Mouse (Mus musculus): Measurements from ENCODE around the gene Dlx5. TPM values are rescaled to one million over a fixed set of nuclear protein-coding genes. Genes with fewer than 3 reads are reported as not detected.

Gene Dlx5
- total and polyA plus RNA-seq, 3 experiments, result not detected

- no peaks in the 10 kb centered on the region for H3K36me3 ChIP-seq (replicated peaks in 1 of 2; ENCODE audit: control insufficient read depth in 1 of 2, insufficient read depth in 1 of 2, low read length in 1 of 2)
- H3K27me3 ChIP-seq (replicated peaks), result no peaks in the 10 kb centered on the region
- no peak for TF ChIP-seq CTCF (conservative IDR thresholded peaks at IDR 0.05 in 1 of 2, IDR thresholded peaks at IDR 0.05 in 1 of 2; ENCODE audit: low read depth in 2 of 2, low read length in 2 of 2)
- TF ChIP-seq NELFE (IDR thresholded peaks at IDR 0.05; ENCODE audit: low read depth, low read length), result no peak
- no peak for TF ChIP-seq HCFC1 (IDR thresholded peaks at IDR 0.05; ENCODE audit: low read depth, low read length)
- no peak for TF ChIP-seq BHLHE40 (IDR thresholded peaks at IDR 0.05; ENCODE audit: low read depth, low read length)
- TF ChIP-seq TBP (conservative IDR thresholded peaks at IDR 0.05; ENCODE audit: low read depth, low read length), result no peak
- no peak overlapping the region for H3K4me3 ChIP-seq (replicated peaks in 1 of 3; ENCODE audit: low read depth in 2 of 3, low read length in 2 of 3, poor library complexity in 1 of 3)
- H3K9ac ChIP-seq (ENCODE audit: insufficient read depth, low read depth), result no peak overlapping the region
- no peaks in the 10 kb centered on the region for H3K79me2 ChIP-seq (replicated peaks; ENCODE audit: control insufficient read depth, extremely low read depth, insufficient read depth, poor library complexity, severe bottlenecking)
- no peak overlapping the region for H3K4me2 ChIP-seq (ENCODE audit: insufficient read depth, low read depth, poor library complexity, severe bottlenecking)
- in situ Hi-C loops (cut with MboI; ENCODE audit: low pct_ligation_motif_present, low pct_unique_long_range_greater_than_20kb, low sequenced_read_pairs), result loop anchor here (25.0 kb wide), 1 partner anchor 731 kb away; no protein-coding TSS in a partner anchor
- DNase-seq (ENCODE audit: extremely low read depth), result no peak
- H3K9me3 ChIP-seq (replicated peaks; ENCODE audit: low read length), result no peaks in the 10 kb centered on the region
- no peak overlapping the region for H3K27ac ChIP-seq (ENCODE audit: insufficient read depth, low read depth)
- dilution Hi-C loops (cut with MboI; ENCODE audit: extremely low pct_ligation_motif_present, extremely low pct_unique_long_range_greater_than_20kb, low sequenced_read_pairs), result no loop called here
- H3K4me1 ChIP-seq (ENCODE audit: control insufficient read depth in 1 of 2, insufficient read depth in 2 of 2), result no peaks in the 10 kb centered on the region; a peak in 1 of 4 replicates
Measured at GRCm38 (mm10) chr6:6930831-6931230, 48.9 kb upstream of the Dlx5 start.

DNA sequence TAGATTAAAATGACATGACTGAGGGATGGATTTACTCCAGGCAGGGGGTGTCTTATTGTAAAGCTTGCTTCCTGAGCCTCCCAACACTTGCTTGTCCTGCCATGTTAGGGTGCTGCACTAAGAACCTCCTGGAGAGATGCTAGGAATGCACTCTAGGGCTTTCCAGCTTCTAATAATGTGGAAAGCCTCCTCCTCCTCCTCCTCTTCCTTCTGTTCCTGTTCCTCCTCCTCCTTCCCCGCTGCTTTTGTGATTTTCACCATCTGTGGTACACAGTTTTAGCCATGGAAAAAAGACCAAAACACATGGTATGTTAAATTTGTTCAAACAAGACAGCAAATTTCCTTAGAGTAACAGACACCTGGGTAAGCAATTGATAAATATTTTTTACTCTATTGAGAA lies 43.4 kb upstream of the Dlx5 start:
- Histone ChIP-seq H3K36me3 (replicated peaks in 1 of 2; ENCODE audit: control insufficient read depth in 1 of 2, insufficient read depth in 1 of 2, low read length in 1 of 2) (no peaks in the 10 kb centered on the region), H3K4me3 (replicated peaks in 1 of 3; ENCODE audit: low read depth in 2 of 3, low read length in 2 of 3, poor library complexity in 1 of 3) (no peak overlapping the region), H3K4me1 (ENCODE audit: control insufficient read depth in 1 of 2, insufficient read depth in 2 of 2) (no peaks in the 10 kb centered on the region; a peak in 1 of 4 replicates), H3K79me2 (replicated peaks; ENCODE audit: control insufficient read depth, extremely low read depth, insufficient read depth, poor library complexity, severe bottlenecking) (no peaks in the 10 kb centered on the region), H3K9me3 (replicated peaks; ENCODE audit: low read length) (no peaks in the 10 kb centered on the region), H3K9ac (ENCODE audit: insufficient read depth, low read depth) (no peak overlapping the region), H3K27ac (ENCODE audit: insufficient read depth, low read depth) (no peak overlapping the region), H3K4me2 (ENCODE audit: insufficient read depth, low read depth, poor library complexity, severe bottlenecking) (no peak overlapping the region), H3K27me3 (replicated peaks) (no peaks in the 10 kb centered on the region)
- in situ Hi-C loops (cut with MboI; ENCODE audit: low pct_ligation_motif_present, low pct_unique_long_range_greater_than_20kb, low sequenced_read_pairs), result loop anchor here (25.0 kb wide), 1 partner anchor 737 kb away; no protein-coding TSS in a partner anchor
- DNase-seq (ENCODE audit: extremely low read depth), result no peak
- dilution Hi-C loops (cut with MboI; ENCODE audit: extremely low pct_ligation_motif_present, extremely low pct_unique_long_range_greater_than_20kb, low sequenced_read_pairs), result no loop called here
- TF ChIP-seq NELFE (IDR thresholded peaks at IDR 0.05; ENCODE audit: low read depth, low read length) (no peak), ZMIZ1 (IDR thresholded peaks at IDR 0.05; ENCODE audit: low read depth, low read length) (no peak), PAX5 (IDR thresholded peaks at IDR 0.05; ENCODE audit: low read length) (no peak), ELF1 (IDR thresholded peaks at IDR 0.05; ENCODE audit: low read depth, low read length) (no peak), MAZ (IDR thresholded peaks at IDR 0.05; ENCODE audit: low read depth, low read length) (no peak), MYC (IDR thresholded peaks at IDR 0.05; ENCODE audit: low read depth, low read length) (no peak), ETS1 (conservative IDR thresholded peaks at IDR 0.05; ENCODE audit: low read depth, low read length) (no peak), USF2 (conservative IDR thresholded peaks at IDR 0.05; ENCODE audit: low read depth, low read length) (no peak), IRF4 (IDR thresholded peaks at IDR 0.05; ENCODE audit: low read depth, low read length) (no peak), TCF12 (IDR thresholded peaks at IDR 0.05; ENCODE audit: low read depth, low read length) (no peak), UBTF (IDR thresholded peaks at IDR 0.05; ENCODE audit: low read depth, low read length) (no peak)

All from CH12.LX (cell line).